Mouse (Mus musculus): Measurements from ENCODE around the gene Olfr262.
"Not testable (repeated sequence)": the region's sequence is repeated elsewhere in the genome, so short reads cannot be mapped to it uniquely, and the experiment has no call there.

DNA sequence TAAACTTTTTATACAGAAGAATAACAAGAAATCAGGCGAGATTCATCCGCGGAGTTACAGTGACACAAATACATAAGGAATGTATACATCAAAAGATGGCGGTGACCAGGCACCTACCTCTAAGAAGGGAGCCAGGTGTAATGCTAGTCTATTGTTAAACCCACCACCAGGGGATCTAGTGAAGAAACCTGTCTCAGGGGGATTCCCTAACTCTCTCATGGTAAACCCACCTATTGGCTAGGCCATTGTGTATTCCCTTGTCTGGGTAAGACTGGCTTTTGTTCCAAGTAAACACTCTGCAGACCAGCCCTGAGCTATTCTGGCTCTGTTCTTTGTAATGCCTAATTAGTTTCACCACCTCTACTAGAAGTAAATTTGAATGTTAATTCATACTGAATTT is 42.4 kb downstream of the Olfr262 start:
- TF ChIP-seq CTCF, POLR2A (IDR thresholded peaks at IDR 0.05; ENCODE audit: insufficient read depth, low read depth, low read length): not testable (repeated sequence)

Measured in olfactory bulb, adult 2 months (tissue).